Mouse (Mus musculus) kidney, embryonic 15.5 days (tissue): ENCODE results near the gene AW011738. TPM values are rescaled to one million over a fixed set of nuclear protein-coding genes. Genes with fewer than 3 reads are reported as not detected.

Source experiments
- ATAC-seq: fragments of 200-750 bp; cut with Nextera tagmentation; replicated peaks from 2 replicates; pipeline ENCODE4 v1.8.0; 2017; ENCODE audit warnings: moderate TSS enrichment; ENCODE audit not compliant: low FRiP score
- H3K27ac ChIP-seq: fragments of 300-500 bp; sonication (generic); 2 replicates; pipeline ENCODE4 v1.5.1; 2015; ENCODE audit warnings: mild to moderate bottlenecking, inconsistent platforms
- H3K27me3 ChIP-seq: fragments of 300-500 bp; sonication (generic); 2 replicates; pipeline ENCODE4 v1.6.1; 2015; ENCODE audit warnings: inconsistent platforms
- H3K36me3 ChIP-seq: fragments of 300-500 bp; sonication (generic); 2 replicates; pipeline ENCODE4 v1.6.1; 2015; ENCODE audit warnings: inconsistent platforms
- H3K4me1 ChIP-seq: fragments of 300-500 bp; sonication (generic); 2 replicates; pipeline ENCODE4 v1.6.1; 2015; ENCODE audit warnings: inconsistent platforms
- H3K4me2 ChIP-seq: fragments of 300-500 bp; sonication (generic); 2 replicates; pipeline ENCODE4 v1.6.1; 2015; ENCODE audit warnings: moderate library complexity, mild to moderate bottlenecking, inconsistent platforms
- H3K4me3 ChIP-seq: fragments of 300-500 bp; sonication (generic); replicated peaks from 2 replicates; pipeline ENCODE4 v1.5.1; 2015; ENCODE audit warnings: mild to moderate bottlenecking, inconsistent platforms
- H3K9ac ChIP-seq: fragments of 300-500 bp; sonication (generic); 2 replicates; pipeline ENCODE4 v1.6.1; 2015; ENCODE audit warnings: mild to moderate bottlenecking, inconsistent platforms
- H3K9me3 ChIP-seq: fragments of 300-500 bp; sonication (generic); replicated peaks from 2 replicates; pipeline ENCODE4 v1.6.1; 2016; ENCODE audit warnings: inconsistent platforms
- WGBS: fragments of 180-500 bp; shearing (Covaris S2); methylation state at CpG from one replicate; pipeline ENCODE4 v1.1.7; 2015; ENCODE audit warnings: mixed read lengths; 5-methylcytosine and 5-hydroxymethylcytosine counted together
- microRNA-seq: library from miRNA; unstranded; fragments of <30 nt; microRNA quantifications from one replicate; pipeline ENCODE4, GENCODE M21; 2016
- polyA plus RNA-seq: library from polyadenylated mRNA; unstranded; fragments of >200 nt; fragmentation: Nextera tagmentation; extraction: Ambion mirVana; gene quantifications from 2 replicates; pipeline ENCODE4 v1.2.1, GENCODE M21; 2015

AW011738 gene
- polyA plus RNA-seq, 1 experiment from 2014 or later: 7.6 TPM

- 44% methylated on average over 7 of the region's 7 CpGs for WGBS
- Histone ChIP-seq H3K9me3 (no peaks in the 10 kb centered on the region), H3K36me3 (peaks cover 17% of the 10 kb centered on the region), H3K27ac (no peak overlapping the region), H3K4me2 (no peak overlapping the region), H3K27me3 (peaks cover 37% of the 10 kb centered on the region), H3K4me1 (peaks cover 22% of the 10 kb centered on the region), H3K9ac (no peak overlapping the region), H3K4me3 (no peak overlapping the region)
- ATAC-seq: peak; percentile 63; the same call in 1 of the 2 replicates
Measured at GRCm38 (mm10) chr4:156253043-156253442, 49.9 kb downstream of the AW011738 start.

DNA sequence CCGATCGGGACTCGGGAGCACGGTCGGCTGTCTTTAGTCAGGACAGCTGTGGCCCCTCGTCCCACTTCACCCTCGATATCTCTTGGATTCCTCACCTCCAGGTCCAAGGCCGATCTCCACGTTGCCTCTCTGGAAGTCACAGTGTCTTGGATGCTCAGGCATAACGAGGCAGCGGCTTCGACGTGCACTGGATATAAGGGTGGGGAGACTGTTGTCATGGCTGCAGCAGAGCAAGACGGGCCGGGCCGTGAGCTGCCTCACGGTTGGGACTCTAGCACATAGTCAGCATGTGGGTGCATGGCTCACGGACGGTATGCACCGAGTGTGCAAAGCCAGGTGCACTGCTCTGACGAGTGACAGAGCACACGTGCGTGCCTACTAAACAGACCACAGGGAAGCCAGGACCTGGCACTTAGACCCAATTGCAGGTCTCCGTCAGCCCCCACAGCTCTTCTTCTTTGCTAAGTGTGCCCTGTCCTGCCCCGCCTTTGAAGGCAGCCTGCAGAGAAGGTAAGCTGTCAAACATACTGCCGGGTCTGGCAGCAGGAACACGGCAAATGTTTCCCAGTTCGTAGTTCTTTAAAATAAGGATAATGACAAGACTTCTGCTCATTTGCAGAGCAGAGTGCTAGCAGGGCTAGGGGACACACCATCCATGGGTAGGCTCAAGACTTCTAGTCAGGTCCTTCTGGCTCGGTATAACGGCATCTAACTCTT lies 51.4 kb downstream of the AW011738 start:
- peak overlapping the region; percentile 22 for H3K4me3 ChIP-seq
- peaks cover 2% of the 10 kb centered on the region for H3K36me3 ChIP-seq
- ATAC-seq: peak; percentile 72
- no peak overlapping the region for H3K9ac ChIP-seq
- H3K4me1 ChIP-seq: peaks cover 22% of the 10 kb centered on the region
- H3K4me2 ChIP-seq: peak overlapping the region; percentile 43
- no peaks in the 10 kb centered on the region for H3K9me3 ChIP-seq
- H3K27ac ChIP-seq: no peak overlapping the region
- H3K27me3 ChIP-seq: peaks cover 37% of the 10 kb centered on the region
- 2% methylated on average over 30 of the region's 30 CpGs for WGBS

Small RNAs within 50 kb of the gene (microRNA-seq; reads per million reads assigned to microRNA genes)
- 3.3 reads per million, percentile 15 among the genes with 10 or more reads in this experiment for gene Mir7658

Other genes starting within 250 kb of the AW011738 start
- 118 and 121 TPM in 2 replicates for gene C1qtnf12, start 241.0 kb upstream of the AW011738 start, polyA plus RNA-seq
- gene B3galt6, start 210.7 kb upstream of the AW011738 start, polyA plus RNA-seq: 17.5 and 18.1 TPM in 2 replicates
- gene Sdf4, start 210.4 kb upstream of the AW011738 start, polyA plus RNA-seq: 158 and 161 TPM in 2 replicates
- 0.72 and 0.78 TPM in 2 replicates for gene Tnfrsf4, start 189.5 kb upstream of the AW011738 start, polyA plus RNA-seq
- 1.7 and 2.4 TPM in 2 replicates for gene Tnfrsf18, start 177.1 kb upstream of the AW011738 start, polyA plus RNA-seq
- 7.8 TPM in 2 replicates for gene Ttll10, start 143.9 kb upstream of the AW011738 start, polyA plus RNA-seq
- 39.4 and 42.8 TPM in 2 replicates for gene 9430015G10Rik, start 93.3 kb upstream of the AW011738 start, polyA plus RNA-seq
- gene Rnf223, start 72.8 kb upstream of the AW011738 start, polyA plus RNA-seq: 0.14 and 0.34 TPM in 2 replicates
- 83.9 and 96.4 TPM in 2 replicates for gene Agrn, start 5.8 kb upstream of the AW011738 start, polyA plus RNA-seq
- 2.4 and 2.5 TPM in 2 replicates for gene Isg15, start 2.5 kb upstream of the AW011738 start, polyA plus RNA-seq
- gene Perm1, start 12.6 kb downstream of the AW011738 start, polyA plus RNA-seq: 0.84 and 1.0 TPM in 2 replicates
- 19.1 and 21.4 TPM in 2 replicates for gene Plekhn1, start 31.6 kb downstream of the AW011738 start, polyA plus RNA-seq
- 85.8 and 90.3 TPM in 2 replicates for gene Noc2l, start 32.7 kb downstream of the AW011738 start, polyA plus RNA-seq
- 0.50 and 1.2 TPM in 2 replicates for gene Samd11, start 52.4 kb downstream of the AW011738 start, polyA plus RNA-seq
- gene Vmn2r-ps159, start 127.8 kb downstream of the AW011738 start, polyA plus RNA-seq: not detected in 2 replicates